Mouse (Mus musculus) mouse trophoblast stem cell (cell line): Measurements from ENCODE around the gene Map3k10.
"Not testable (repeated sequence)": the region's sequence is repeated elsewhere in the genome, so short reads cannot be mapped to it uniquely, and the experiment has no call there.

Source experiments
- in situ Hi-C, 2 experiments: fragments of 300-500 bp; cut with MseI, MboI; formaldehyde crosslinking; loops; 2 replicates in 1 of 2; 3 replicates in 1 of 2; pipeline ENCODE4 v1.15.1; 2025

The Map3k10 gene

GRCm38 (mm10) chr7:27654607-27655276 is 19.7 kb downstream of the Map3k10 start:
- in situ Hi-C loops: no loop called here

- in situ Hi-C loops: no loop called here
Observed at GRCm38 (mm10) chr7:27653681-27654437, 20.5 kb downstream of the Map3k10 start, which contains the start of gene Ttc9b. Ttc9b (plus strand) TSS chr7:27653915.

- in situ Hi-C loops: no loop called here
Observed at GRCm38 (mm10) chr7:27650949-27651348, 23.4 kb downstream of the Map3k10 start.

DNA sequence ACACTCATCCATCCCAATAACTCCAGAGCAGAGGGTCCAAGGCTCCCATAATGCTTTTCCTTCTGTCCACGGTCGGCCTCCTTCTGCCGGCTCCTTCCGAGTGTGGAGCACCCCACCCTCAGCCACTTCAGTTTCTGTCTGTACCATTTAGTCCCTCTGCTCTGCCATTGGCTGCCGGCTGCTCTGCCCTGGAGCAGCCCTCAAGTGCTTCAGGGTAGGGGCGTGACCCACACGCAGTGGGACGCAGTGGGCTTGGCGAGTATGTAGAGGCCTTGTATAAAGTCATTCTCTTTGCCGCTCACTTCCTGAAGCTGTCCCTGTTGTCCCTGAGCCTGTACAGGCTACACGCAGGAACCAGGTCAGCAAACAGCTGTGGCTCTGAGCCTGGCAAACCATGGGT is 24.7 kb downstream of the Map3k10 start:
- in situ Hi-C loops: no loop called here

- in situ Hi-C loops: no loop called here
Observed at GRCm38 (mm10) chr7:27647281-27648002, 27.0 kb downstream of the Map3k10 start.

- in situ Hi-C loops: no loop called here
Observed at GRCm38 (mm10) chr7:27646516-27646915, 27.9 kb downstream of the Map3k10 start.

DNA sequence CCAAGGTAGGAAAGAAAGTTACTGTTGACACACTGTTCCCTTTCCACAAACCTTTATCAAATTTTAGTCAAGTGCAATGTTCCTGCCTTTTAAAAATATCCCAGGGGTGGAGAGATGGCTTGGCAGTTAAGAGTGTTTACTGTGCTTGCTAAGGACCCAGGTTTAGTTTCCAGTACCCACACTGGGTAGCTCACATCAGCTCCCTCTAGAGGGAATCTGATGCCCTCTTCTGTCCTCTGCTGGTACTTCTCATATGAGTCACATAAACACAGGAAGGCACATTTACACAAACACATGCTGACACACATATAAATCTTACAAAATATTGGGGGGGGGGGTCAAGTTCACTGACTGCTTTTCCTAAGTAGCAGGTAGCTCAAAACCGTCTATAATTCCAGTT is 29.9 kb downstream of the Map3k10 start:
- in situ Hi-C loops: no loop called here

DNA sequence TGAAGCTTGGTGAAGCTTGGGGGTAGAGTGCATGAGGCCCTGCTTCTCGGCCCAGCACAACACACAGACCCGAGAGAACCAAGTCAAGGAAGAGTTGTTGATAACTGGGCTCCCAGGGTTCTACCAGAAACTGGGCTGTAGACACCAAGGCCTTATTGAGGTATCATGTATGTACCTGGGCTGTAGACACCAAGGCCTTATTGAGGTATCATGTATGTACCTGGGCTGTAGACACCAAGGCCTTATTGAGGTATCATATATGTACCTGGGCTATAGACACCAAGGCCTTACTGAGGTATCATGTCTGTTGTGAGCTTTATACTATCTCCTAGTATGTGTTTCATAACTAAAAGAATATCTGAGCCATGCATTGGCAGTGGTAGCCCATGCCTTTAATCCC is 39.3 kb downstream of the Map3k10 start:
- in situ Hi-C loops: not testable (repeated sequence)

GRCm38 (mm10) chr7:27634691-27635090 is 39.7 kb downstream of the Map3k10 start:
- in situ Hi-C loops: no loop called here

- in situ Hi-C loops: no loop called here
Observed at GRCm38 (mm10) chr7:27633166-27633565, 41.2 kb downstream of the Map3k10 start.

GRCm38 (mm10) chr7:27631439-27631838 is 43.0 kb downstream of the Map3k10 start:
- in situ Hi-C loops: no loop called here

- in situ Hi-C loops: not testable (repeated sequence)
Observed at GRCm38 (mm10) chr7:27628816-27629215, 45.6 kb downstream of the Map3k10 start.

DNA sequence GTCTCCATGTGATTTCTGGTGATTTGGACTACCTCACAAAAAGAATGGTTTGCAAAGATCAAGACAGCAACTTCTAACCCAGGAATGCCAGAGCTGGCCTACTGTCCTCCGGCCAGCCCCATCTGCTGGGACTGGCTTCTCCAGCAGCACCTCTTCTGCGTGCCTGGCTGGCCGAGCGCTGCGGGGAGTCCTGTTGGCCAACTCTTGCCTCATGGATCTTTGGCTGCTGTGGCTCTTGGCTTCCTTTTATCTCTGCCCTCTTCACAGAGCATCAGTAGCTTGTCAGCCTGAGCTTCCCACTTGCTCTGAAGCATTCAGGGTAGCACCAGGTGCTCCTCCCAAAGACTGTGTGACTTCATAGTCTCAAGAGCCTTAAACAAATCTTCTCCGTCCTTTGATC is 46.2 kb downstream of the Map3k10 start:
- in situ Hi-C loops: no loop called here

- in situ Hi-C loops: no loop called here
Observed at GRCm38 (mm10) chr7:27627707-27628106, 46.7 kb downstream of the Map3k10 start.

DNA sequence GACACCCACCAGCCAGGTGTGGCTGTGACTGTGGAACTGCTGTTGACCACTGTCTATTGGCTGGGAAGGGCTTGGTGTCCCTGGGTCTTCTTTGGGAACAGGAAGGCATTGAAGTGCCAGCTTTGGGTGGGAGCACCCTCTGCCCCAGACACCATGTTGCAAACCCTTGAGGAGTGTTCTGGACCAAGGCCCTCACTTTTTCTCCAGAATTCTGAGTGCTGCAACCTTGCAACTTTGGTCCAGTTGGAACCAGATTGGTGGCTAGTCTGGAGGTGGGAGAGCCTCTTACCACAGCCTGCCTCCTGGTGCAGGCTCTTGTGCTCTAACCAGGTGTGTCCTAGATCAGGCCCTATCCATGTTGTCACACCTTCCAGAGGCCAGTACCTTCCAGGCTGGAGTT is 49.4 kb downstream of the Map3k10 start:
- in situ Hi-C loops: no loop called here

GRCm38 (mm10) chr7:27622234-27622633 is 52.2 kb downstream of the Map3k10 start:
- in situ Hi-C loops: no loop called here

- in situ Hi-C loops: no loop called here
Observed at GRCm38 (mm10) chr7:27621028-27621427, 53.4 kb downstream of the Map3k10 start.

DNA sequence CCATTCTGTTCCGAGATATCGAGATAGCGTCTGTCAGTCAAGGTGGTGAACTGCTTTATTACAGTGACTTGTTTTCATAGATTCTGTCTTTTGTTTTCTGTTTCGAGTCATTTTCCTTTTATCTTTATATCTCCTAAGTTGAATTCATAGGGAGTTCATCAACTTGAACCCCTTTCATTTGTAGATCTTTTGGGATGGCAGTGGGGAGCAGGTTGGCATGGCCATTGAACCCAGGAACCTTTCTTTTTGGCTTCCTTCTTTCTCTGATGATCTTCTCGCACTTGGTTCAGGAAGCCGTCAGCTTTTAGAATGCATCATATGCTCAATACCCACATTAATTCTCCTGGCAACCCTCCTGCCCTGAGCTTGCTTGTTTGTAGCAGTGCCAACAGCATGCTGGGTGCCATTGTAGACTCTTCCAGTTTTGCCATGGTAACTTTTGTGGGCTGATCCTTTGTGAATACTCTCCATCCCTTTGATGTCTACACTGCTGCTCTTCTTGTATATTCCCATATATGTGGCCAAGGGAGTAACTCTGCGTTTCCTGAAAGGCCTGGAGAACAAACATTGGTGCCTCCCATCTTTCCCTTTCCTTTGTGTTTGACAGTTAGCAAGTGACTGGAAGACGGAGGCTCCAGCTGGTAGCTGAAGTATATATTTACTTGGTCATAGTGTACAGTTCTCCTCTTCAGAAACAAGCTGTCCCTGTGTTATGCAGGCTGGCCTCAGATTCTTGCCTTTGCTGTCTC is 60.5 kb downstream of the Map3k10 start:
- in situ Hi-C loops: no loop called here

- in situ Hi-C loops: no loop called here
Observed at GRCm38 (mm10) chr7:27612940-27613339, 61.5 kb downstream of the Map3k10 start.

- in situ Hi-C loops: no loop called here
Observed at GRCm38 (mm10) chr7:27610871-27611270, 63.5 kb downstream of the Map3k10 start.

DNA sequence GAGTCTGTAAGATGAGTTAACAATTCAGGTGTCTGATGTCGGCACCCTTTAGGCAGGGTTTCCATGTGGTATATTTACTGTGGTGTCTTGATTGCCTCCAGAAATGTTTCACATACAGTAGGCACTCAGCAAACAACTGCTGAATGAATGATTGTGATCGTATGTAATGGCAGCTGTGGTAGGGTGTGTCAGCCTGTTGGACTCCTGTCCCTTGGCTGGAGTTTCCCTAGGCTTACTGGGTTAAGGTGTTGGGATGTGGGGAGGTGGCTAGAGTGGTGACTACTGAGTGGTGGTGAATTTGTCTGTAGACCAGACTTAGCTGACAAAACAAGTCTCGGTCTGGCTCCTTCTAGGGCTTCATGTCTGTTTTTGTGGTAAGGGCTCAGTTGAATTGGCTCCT is 64.0 kb downstream of the Map3k10 start:
- in situ Hi-C loops: no loop called here

- in situ Hi-C loops: no loop called here
Observed at GRCm38 (mm10) chr7:27609688-27610087, 64.7 kb downstream of the Map3k10 start.
